Mouse (Mus musculus) kidney, adult 8-10 months (tissue): Measurements from ENCODE around the gene Drd4.

Experiments
- DNase-seq, 2 experiments: peaks; one replicate each; pipeline ENCODE4 v3.0.0; 2022

Drd4 gene

GRCm38 (mm10) chr7:141292583-141293388 is 980 bp downstream of the Drd4 start:
- DNase-seq: no peak

DNA sequence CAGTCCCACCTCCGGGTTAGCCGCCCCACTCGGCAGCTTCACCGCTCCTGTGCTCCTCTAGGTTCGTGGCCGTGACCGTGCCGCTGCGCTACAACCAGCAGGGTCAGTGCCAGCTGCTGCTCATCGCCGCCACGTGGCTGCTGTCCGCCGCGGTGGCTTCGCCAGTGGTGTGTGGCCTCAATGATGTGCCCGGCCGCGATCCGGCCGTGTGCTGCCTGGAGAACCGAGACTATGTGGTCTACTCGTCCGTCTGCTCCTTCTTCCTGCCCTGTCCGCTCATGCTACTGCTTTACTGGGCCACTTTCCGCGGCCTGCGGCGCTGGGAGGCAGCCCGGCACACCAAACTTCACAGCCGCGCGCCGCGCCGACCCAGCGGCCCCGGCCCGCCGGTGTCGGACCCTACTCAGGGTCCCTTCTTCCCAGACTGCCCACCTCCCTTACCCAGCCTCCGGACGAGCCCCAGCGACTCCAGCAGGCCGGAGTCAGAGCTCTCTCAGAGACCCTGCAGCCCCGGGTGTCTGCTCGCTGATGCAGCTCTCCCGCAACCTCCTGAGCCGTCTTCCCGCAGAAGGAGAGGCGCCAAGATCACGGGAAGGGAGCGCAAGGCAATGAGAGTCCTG is 2.2 kb downstream of the Drd4 start:
- DNase-seq: no peak

- DNase-seq: no peak
Observed at GRCm38 (mm10) chr7:141294479-141294878, 2.7 kb downstream of the Drd4 start.

DNA sequence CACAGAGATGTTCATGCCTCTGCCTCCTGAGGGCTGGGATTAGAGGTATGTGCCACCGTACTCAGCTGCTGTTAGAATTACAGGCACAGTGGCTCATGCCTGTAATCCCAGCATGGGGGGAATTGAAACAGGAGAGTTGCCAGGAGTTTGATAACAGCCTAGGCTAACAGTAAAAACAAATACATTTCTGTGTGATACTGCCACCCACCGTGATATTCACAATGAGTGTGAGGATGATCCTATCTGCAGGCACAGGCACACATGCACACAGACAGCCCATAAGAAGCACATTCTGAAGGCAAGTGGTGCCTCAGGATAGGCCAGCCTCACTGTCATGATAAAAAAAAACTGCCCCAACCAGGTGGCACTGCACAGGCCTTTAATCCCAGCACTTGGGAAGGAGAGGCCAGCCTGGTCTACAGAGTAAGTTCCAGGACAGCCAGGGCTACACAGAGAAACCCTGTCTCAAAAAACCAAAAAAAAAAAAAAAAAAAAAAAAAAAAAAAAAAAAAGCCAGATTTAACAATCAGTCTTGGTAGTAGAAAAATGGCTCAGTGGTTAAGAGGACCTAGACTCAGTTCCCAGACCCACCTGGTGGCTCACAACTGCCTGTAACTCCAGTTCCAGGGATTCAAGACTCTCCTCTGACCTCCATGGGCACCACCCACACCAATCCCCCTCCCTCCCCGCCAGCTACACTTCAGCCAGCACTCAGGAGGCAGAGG is 6.3 kb downstream of the Drd4 start:
- DNase-seq: no peak

DNA sequence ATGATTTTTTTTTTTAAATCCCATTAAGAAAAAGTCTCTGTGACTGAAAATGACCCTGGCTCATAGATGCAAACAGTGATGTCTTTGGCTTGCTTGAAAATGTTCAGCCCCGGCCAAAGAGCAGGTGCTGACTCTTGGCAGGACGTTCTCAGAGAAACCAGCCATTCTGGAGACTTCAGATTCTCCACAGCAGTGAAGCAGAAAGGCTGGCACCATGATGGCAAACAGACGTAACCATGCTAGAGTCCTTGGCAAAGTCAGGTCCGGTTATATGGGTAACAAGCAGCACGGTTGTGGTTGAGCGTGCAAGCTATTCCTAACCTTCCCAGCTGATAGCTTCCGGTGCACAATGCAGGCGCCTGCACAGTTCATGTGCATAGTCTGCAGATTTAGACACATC is 7.4 kb downstream of the Drd4 start:
- DNase-seq: no peak

- peak; percentile 43 to 54 for DNase-seq
Observed at GRCm38 (mm10) chr7:141301386-141301785, 9.6 kb downstream of the Drd4 start.

DNA sequence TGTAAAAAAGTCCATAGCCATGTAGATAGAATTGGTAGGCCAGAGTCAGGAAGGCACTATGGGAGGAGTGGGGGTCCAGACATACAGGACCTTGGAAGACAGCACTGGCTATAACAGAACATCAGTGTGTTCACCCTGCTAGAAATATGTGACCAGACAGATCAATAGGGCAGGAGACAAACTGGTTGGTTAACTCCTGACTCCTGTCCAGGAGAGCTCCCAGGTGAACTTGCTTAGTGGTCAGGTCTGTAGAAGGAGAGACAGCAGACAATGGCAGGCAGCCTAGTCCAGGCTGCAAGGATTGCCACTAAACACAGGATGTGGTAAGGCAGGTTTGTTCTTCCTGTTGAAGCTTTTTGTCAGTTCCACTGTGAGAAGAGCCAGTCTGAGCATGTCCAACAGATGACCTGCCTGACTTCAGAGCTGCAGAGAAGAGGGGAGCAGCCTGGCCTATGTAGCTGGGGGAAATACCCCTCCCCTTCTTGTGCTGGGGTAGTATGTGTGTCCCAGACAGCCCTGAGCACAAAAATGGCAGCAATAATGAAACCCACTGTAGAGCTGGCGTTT is 11.0 kb downstream of the Drd4 start:
- DNase-seq: peak; percentile 25 to 31

DNA sequence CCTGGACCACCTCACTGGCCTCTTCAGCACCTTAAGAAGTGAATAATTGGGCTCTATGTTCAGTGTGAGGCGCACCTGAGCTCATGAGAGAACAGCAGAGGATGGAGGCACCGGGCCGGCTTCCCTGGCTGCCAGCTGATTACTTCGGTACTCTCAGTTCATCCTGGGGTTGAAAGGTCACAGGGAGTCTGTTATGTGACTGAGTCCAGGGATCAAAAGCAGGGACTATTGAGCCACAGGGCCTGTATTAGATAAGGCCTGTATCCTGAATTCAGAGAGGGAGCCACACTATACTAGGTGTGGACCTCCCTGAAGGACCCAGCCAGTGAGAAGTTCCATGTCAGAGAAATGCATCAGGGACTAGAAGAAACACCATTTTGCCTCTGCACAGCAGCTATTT is 12.7 kb downstream of the Drd4 start:
- DNase-seq: no peak

DNA sequence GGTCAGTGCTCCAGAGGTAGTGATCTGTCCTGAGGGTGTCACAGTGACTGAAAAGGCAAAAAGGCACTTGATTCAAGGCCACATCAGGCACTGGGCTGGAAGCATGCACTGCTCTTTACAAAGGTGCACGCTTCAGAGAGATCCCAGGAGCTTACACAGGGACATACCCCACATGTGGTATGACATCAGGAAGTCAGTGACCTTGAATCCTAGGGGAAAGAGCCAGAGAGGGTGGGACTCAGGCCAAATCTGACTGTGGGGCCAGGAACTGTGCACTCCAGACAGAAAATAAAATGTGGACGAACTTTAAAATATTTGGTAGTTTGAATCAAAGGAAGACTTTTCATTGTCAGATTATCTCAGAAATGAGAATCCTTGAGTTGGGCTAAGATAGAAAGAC is 22.6 kb downstream of the Drd4 start:
- DNase-seq: no peak

DNA sequence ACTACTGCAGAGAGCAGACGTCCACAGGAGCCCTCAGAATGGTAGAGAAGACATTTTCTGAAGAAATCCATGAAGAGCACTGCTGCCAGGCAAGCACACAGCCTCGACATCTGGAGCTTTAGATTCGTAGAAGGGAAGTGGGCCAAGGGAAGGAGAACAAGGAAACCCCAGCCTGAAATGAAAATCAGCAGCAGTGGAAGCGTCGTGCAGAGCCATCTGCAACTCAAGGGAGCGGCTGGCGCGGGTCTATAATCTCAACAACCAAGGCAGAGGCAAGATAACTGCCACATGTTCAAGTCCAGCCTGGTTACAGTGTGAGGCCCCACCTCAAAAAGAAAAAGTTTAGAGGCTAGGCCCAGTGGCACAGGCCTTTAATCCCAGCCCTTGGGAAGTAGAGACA is 23.3 kb downstream of the Drd4 start:
- DNase-seq: no peak

- peak; percentile 86 to 90 for DNase-seq
Observed at GRCm38 (mm10) chr7:141315974-141316373, 24.2 kb downstream of the Drd4 start.

DNA sequence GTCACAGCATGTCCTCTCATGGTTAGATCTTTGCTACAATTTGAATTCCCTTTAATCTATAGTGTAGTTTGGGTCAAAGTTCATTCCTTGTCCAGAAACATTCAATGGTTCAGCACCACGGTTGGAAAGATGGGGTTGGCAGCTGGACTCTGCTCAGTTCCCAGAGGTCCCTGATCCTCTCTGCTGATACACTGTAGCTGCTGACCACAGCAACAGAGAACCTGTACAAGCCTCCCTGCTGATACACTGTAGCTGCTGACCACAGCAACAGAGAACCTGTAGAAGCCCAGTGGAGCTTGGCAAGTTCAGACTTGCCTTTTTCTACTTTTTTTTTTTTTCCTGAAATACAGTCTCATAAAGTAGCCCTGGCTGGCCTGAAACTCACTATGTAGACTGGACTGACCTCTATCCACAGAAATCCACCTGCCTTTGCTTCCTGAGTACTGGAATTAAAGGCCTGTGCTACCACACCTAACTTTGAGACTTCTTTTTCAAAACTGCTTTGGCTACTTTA is 25.9 kb downstream of the Drd4 start:
- no peak for DNase-seq

GRCm38 (mm10) chr7:141319446-141319845 is 27.6 kb downstream of the Drd4 start:
- no peak for DNase-seq

GRCm38 (mm10) chr7:141324686-141325085 is 32.9 kb downstream of the Drd4 start:
- peak; percentile 44 to 49 for DNase-seq

GRCm38 (mm10) chr7:141326546-141327446 is 35.0 kb downstream of the Drd4 start:
- no peak for DNase-seq

DNA sequence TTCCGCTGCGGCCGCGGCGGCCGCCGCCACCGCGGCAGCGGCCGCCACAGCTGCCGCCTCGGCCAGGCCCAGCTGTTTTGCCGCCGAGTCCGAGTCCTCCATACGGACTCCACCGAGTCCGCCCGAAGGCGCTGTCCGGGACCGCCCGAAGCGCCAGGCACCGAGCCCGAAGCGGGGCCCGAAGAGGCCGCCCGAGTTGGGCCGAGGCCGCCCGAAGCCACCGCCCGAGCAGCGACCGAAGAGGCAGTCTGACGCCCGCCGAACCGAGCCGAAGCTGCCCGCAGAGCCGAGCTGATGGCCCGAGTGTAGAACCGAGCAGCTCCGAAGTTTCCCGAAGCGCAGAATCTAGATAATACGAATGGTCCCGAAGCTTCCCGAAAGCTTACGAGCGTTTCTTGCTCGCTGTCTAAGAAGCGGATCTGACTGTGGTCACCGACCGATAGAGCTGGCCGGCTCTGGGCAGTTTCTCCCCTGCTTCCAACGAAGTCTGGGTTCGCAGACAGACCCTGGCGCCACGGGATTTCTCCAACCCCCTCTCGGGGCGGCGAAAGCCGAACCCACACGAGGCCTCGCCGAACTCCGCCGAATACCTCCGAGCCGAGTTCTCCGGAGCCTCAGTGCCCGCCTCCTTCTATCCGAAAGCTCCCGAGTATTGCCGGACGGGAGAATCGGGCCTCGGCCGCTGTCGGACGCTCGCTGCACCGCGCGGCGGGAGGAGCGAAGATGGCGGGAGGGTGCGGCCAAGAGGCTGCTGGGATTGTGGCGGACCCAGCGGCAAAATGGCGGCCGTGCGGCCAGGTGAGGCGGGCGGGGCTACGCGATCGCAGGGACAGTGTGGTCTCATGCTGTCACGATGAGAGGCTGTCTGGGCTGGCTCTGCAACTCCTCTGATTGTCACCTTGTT is 35.9 kb downstream of the Drd4 start, which contains the start of the genes Deaf1 and Tmem80:
Deaf1 (minus strand) TSS at position 222 of the 904 bp plus-strand sequence.
Tmem80 (plus strand) TSS at position 271 of the 904 bp plus-strand sequence.
- DNase-seq: peak; percentile 99 to 100

DNA sequence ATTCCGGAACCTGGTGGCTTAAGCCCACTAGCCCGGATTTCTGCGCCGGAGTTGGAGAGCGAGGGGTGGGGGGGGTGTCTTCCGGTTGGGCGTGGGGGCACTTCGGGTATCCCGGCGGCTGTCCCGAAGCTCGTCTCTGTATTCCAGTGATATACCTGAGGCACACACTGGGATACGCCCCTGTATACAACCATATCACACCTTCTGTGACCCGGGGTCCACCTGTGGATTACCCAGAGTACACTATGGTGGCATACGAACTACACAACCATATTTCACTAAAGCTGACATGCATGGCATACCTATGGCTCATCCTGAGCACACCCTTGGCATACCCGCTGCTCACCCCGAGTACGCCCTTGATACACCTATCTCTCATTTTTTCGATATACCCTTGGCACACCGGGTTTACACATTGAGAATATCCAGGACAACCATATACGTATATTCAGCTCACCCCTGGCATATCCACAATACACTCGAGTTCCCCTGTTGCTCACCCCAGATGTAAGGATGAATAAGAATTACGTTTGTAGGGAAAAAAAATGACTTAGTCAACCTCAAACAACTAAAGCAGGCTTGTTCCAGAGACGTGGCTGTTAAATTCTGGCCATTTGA is 36.7 kb downstream of the Drd4 start:
- DNase-seq: no peak

- DNase-seq: no peak
Observed at GRCm38 (mm10) chr7:141330706-141331105, 38.9 kb downstream of the Drd4 start.

DNA sequence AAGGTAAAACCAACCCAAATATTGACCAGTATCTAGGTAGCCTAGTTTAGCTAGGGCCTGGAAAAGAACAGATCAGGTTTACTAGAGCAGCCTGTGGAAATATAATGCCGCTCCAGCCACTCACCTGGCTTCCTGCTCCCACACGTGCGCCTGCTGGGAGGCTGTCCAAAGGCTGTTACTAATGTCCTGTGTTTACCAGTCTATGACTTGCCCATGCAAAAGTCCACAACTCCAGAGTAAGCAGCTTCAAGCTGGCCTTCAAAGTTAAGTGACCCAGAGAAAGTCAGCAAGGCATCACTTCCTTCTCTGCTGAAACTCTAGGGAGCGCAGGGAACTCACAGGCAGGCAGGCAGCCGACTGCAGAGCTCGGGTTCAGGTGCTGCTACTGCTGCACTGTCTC is 40.2 kb downstream of the Drd4 start:
- peak; percentile 86 to 92 for DNase-seq

DNA sequence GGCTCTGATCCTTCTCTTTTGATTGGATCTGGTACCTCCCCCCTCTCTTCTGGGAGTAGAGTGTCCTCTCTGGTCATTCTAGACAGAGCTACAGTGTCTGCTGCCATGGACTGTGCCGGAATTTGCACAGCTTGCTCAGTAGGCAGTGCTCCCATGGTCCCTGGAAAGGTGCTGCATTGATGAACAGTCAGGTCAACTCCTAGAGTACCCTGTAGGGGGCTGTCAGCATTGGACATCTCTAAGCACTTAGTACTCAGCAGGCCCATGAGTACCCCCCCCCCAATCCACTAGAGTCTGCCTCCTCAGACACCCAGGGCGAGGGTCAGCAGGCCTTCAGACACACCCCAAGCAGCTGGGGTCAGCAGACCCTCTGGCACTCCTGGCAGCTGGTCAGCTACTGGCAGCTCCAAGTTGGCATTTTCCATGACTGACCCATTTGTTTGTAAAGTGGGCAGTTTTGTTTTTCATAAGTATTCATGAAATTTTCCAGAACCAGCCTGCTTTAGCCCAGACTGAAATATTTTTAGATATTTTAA is 43.3 kb downstream of the Drd4 start:
- no peak for DNase-seq
